Comparison of ENCODE assay signal across 12 mouse cellular contexts in genomic region chr14:120262660-120263379, GRCm38 (mm10).
"Had no signal": no experiment of that assay in that cellular context is flagged by ENCODE, and none has a peak within 500 bp of the region (broad histone marks: within the 10 kb centered on the region; RNA-seq: fewer than 3 reads in every experiment).

No protein-coding gene starts in this region.

- H3K36me3 ChIP-seq: limb, embryonic 13.5 days; liver, embryonic 15.5 days; midbrain, embryonic 10.5 days; midbrain, embryonic 15.5 days had no signal

- H3K4me3 ChIP-seq: limb, embryonic 13.5 days; liver, embryonic 15.5 days; midbrain, embryonic 10.5 days; midbrain, embryonic 15.5 days had no signal

- ATAC-seq: intestine, postnatal 0 days; midbrain, embryonic 15.5 days had no signal

- H3K27me3 ChIP-seq: limb, embryonic 13.5 days; liver, embryonic 15.5 days; midbrain, embryonic 15.5 days had no signal

- DNase-seq: layer of hippocampus, adult 9-11 months; layer of hippocampus, postnatal 36 days; right cerebral cortex, adult 18-20 months; right cerebral cortex, postnatal 25 days had no signal

- H3K4me1 ChIP-seq: limb, embryonic 13.5 days; liver, embryonic 15.5 days; midbrain, embryonic 10.5 days; midbrain, embryonic 15.5 days had no signal

- H3K27ac ChIP-seq: kidney, postnatal 0 days; limb, embryonic 13.5 days; liver, embryonic 15.5 days; midbrain, embryonic 10.5 days; midbrain, embryonic 15.5 days had no signal

- H3K9ac ChIP-seq: limb, embryonic 13.5 days; liver, embryonic 15.5 days; lung, embryonic 14.5 days; midbrain, embryonic 15.5 days had no signal

- H3K4me2 ChIP-seq: limb, embryonic 13.5 days; liver, embryonic 11.5 days; liver, embryonic 15.5 days; lung, embryonic 14.5 days; midbrain, embryonic 15.5 days had no signal

- H3K9me3 ChIP-seq: limb, embryonic 13.5 days; liver, embryonic 15.5 days; midbrain, embryonic 10.5 days; midbrain, embryonic 15.5 days had no signal
